Mouse (Mus musculus) spleen, adult 12 weeks (tissue): Measurements from ENCODE around the gene Clta.

Experiments
- DNase-seq: peaks from one replicate; pipeline ENCODE4 v3.0.0; 2022; ENCODE audit warnings: low spot score

Gene Clta

DNA sequence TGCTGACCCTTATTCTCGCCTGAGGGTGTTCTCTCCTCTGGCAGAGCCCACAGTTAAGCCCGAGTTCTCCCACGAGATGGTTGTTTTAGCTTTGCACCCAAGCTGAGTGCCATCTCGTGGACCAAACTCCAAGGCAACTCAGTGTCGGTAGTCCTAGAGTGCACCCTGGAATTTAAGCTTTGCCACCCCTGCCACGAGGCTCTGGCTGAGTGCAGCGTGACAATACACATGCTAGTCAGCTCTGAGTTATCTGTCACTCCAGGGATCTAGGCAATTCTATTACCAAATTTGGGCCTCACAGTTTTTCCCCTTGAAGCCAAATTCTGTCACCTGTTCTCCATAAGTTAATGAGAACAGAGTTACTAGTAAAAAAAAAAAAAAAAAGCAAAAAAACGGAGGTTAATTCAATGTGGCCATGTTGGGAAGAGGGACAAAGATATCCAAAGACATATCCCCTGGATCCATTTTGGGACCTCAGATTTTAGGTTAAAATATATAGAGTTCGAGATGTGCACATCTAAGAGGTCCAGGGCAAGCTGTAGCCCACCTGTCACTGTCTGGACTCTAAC lies 68.7 kb downstream of the Clta start:
- DNase-seq: no peak

DNA sequence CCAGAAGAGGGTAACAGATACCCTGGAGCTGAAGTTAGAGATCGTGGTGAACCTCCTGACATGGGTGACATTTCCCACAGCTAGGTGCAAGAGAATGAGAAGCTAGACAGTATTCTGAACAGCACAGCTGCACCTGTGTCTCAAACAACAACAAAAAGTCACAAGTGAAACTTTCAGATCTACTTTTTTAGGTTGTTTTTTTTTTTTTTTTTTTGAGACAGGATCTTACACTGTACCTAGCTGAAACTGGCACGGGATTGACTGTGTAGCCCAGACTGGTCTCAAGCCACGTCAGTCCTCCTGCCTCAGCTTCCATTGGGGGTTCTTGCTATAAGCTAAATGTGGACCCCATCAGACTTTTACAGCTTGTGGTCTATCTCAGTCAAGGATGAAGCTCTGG lies 69.5 kb downstream of the Clta start:
- DNase-seq: no peak

DNA sequence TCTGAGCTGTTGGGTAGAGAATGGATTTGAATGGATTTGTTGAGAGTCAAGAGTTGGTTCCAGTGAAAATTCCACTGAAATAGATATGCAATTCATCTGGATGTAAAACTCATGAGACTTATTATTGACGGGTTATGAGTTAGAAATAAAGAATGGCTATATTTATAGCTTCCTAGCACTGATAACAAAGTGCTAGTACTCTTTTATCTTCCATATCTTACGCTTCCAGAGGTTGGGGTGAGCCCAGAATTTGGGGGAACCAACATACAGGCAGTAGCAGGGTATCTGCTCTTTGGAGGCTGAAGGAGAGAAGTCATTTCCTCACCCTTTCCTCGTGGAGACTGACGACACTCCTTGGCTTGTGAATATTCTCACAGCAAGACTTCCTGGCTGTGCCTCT lies 70.2 kb downstream of the Clta start:
- DNase-seq: no peak

DNA sequence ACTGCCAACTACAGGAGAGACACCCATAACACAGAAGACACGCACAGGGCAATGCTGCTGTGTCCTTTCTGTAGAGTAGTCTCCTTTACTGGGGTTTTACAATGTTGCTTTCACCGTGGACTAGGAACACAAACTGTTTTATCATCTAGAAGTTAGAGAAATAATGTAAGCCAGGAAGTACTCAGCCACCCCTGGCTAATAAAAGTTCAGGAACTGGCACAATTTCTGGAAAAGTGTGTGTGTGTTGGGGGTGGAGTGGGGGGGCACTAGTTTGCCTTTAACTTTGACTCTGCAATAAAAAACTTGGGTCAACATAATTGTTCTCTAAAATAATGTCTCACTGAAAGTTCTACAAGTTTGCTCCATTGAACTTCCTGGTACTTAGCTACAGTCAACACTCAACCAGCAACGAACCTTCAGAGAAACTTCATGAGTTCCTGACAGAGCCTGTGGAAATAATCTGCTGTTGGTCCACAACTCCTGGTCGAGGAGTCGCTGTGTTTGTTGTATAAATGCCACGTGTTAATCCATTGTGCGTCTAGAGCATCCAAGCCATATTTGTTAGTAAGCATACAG lies 74.2 kb downstream of the Clta start:
- DNase-seq: no peak
